Mouse (Mus musculus) left cerebral cortex, adult 2 months (tissue): ENCODE data around the gene Skp2. TPM values are rescaled to one million over a fixed set of nuclear protein-coding genes. Genes with fewer than 3 reads are reported as not detected.
A peak's percentile ranks its signal among the peaks of the same experiment; 100 is the strongest.

ENCODE experiments used
- DNase-seq, 2 experiments: peaks; one replicate each; pipeline ENCODE4 v3.0.0; 2021 to 2022; ENCODE audit warnings: low spot score in 2 of 2, mixed read lengths in 1 of 2; ENCODE audit errors: extremely low spot score in 1 of 2
- H3K27ac ChIP-seq: fragments of 200-600 bp; 2 replicates; pipeline ENCODE4 v1.8.1; 2022
- H3K4me3 ChIP-seq: fragments of 200-600 bp; 2 replicates; pipeline ENCODE4 v1.8.1; 2022
- CTCF ChIP-seq: fragments of 200-600 bp; IDR thresholded peaks from 2 replicates; pipeline ENCODE4 v1.8.1; 2022; ENCODE audit warnings: antibody characterized with exemption, mild to moderate bottlenecking, moderate library complexity
- intact Hi-C: fragments of 180-260 bp; cut with DNase I; formaldehyde crosslinking; loops from one replicate; pipeline ENCODE4 v1.15.1; 2025
- total RNA-seq, 2 experiments: library from RNA; stranded (reverse); gene quantifications; 2 replicates each; pipeline ENCODE4 v1.2.3; 2021

The Skp2 gene
- total RNA-seq, 2 experiments from 2014 or later = 5.0 to 5.5 TPM

DNA sequence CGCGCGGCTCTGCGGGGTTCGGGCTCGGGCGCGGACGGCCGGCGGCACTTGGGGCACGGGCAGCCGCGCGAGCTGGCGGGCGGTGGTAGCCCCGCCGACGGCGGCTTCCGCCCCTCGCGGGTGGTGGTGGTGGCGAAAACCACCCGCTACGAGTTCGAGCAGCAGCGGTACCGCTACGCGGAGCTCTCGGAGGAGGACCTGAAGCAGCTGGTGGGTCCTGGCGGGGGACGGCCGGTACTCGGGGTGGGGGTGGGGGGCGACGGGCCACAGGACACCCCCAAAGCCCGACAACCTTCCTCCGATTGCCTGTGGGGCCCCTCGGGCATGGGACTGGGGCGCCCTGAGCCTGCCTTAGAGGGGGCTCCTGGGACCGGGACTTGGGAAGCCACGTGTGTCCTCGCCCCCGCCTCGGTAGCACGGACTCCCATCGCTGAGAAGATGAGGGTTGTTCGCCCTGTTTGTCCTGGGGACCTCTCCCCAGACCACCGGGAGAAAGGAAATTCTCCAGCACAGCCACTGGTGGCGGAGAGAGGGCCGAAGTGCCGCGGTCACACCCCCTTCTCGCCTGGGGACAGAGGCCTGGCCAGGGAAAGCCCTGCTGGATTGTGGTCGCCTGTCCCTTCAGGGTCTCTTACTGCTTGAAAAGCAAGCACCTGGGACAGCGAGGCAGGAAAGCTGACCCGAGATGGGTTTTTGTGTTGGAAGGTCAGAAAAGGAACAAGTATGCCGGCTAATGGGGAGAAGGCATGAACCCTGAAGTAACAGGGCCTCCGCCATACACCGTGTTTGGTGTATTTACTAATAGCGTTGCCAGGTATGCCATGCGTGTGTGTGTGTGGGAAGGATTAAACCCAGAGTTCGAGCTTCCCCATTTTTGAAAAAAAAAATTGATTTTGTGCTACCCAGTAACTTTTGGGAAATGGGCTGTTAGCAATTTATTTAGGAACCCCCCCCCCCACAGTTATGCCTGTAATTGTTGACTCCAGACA lies 83.4 kb downstream of the Skp2 start:
- DNase-seq = peak; percentile 33 to 38
- intact Hi-C loops = no loop called here
- Histone ChIP-seq H3K27ac (peak overlapping the region; percentile 78), H3K4me3 (peak overlapping the region; percentile 91)
- no peak for TF ChIP-seq CTCF

GRCm38 (mm10) chr15:9070912-9071555 lies 84.2 kb downstream of the Skp2 start, which contains the start of gene Nadk2:
Gene Nadk2 (plus strand): TSS chr15:9071260.
- intact Hi-C loops = no loop called here
- Histone ChIP-seq H3K27ac (peak within 1 kb of the TSS; percentile 78), H3K4me3 (peak within 1 kb of the TSS; percentile 91)
- TF ChIP-seq CTCF = no peak
- DNase-seq = peak; percentile 95 to 97

DNA sequence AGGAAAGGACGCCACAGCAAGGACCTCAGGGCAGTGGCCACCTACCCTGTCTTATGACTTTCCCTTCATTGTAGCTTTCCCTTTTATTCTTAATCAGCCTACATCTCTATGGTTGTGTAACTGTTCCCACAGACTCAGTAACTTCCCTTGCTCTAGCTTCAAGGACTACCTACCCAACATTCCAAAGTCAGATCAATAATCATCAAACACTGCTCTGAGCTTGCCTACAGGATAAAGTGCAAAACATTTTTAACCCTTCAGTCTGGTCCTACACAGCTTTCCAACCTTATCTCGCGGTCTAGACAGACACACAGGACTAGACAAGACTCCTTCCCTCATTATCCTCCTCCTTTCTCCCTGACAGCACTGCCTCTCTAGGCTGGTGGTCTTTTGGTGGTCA lies 84.9 kb downstream of the Skp2 start:
- TF ChIP-seq CTCF = no peak
- peak overlapping the region; percentile 30; the same call in 1 of the 2 replicates for H3K27ac ChIP-seq
- intact Hi-C loops = no loop called here

GRCm38 (mm10) chr15:9068881-9069280 lies 86.3 kb downstream of the Skp2 start:
- DNase-seq = no peak
- TF ChIP-seq CTCF = no peak
- Histone ChIP-seq H3K4me3 (no peak overlapping the region), H3K27ac (no peak overlapping the region)
- intact Hi-C loops = no loop called here

More for the DNA sequence above, 84.9 kb downstream of the Skp2 start:
- no peak for DNase-seq
- peak overlapping the region; percentile 91 for H3K4me3 ChIP-seq

Other genes with a start within 250 kb of the Skp2 start
- 10 to 100 TPM in 1 of 2 experiments, 1 to 10 TPM in 1; 8.1 to 14.7 TPM for gene Ranbp3l, start 187.5 kb downstream of the Skp2 start, total RNA-seq
- gene Nadk2, start 84.2 kb downstream of the Skp2 start, total RNA-seq = 10 to 100 TPM; 46.4 to 49.9 TPM
- gene Lmbrd2, start 14.9 kb downstream of the Skp2 start, total RNA-seq = 10 to 100 TPM; 64.0 to 72.3 TPM
- gene Ugt3a1, start 121.5 kb upstream of the Skp2 start, total RNA-seq = not detected
- gene Ugt3a2, start 180.1 kb upstream of the Skp2 start, total RNA-seq = not detected